Mouse (Mus musculus): Measurements from ENCODE around the gene Trip10.

GRCm38 (mm10) chr17:57264164-57264563 lies 14.9 kb downstream of the Trip10 start:
- TF ChIP-seq CTCF (IDR thresholded peaks at IDR 0.05; ENCODE audit: low read depth, low read length) = no peak
- no peak for TF ChIP-seq POLR2A (IDR thresholded peaks at IDR 0.05; ENCODE audit: extremely low read depth, insufficient read depth, low read length)

All from liver, adult 2 months (tissue).